Mouse (Mus musculus): Measurements from ENCODE around the gene C87436. TPM values are rescaled to one million over a fixed set of nuclear protein-coding genes. Genes with fewer than 3 reads are reported as not detected.
A peak's percentile ranks its signal among the peaks of the same experiment; 100 is the strongest.

The C87436 gene
- polyA plus RNA-seq, 1 experiment from 2014 or later, result 24.8 TPM

DNA sequence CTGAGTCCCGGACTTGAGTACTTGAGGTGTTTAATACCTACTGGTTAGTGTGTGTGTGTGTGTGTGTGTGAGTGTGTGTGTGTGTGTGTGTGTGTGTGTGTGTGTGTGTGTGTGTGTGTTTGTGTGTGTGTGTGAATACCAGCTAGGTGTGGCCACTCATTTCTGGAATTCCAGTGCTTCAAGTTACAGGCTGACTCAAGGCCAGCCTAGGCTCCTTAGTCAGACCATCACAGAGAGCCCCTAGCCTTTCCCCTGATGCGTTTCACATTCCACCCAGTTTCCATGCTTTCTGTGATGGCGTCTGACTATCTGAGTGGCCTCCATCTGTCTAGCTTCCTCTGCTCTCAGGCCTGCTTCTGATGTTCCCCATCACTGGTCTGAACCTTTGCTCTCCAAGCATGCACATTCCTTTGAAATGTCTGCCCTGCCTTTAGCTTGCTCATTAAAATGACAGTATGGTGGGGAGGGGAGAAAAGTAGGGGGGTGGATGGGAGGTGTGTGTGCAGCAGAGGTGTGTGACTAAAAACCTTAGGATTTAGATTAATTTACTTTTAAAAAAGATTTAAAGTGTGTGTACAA lies 81.7 kb downstream of the C87436 start:
- H3K9me3 ChIP-seq (ENCODE audit: control insufficient read depth, low read length), result no peaks in the 10 kb centered on the region
- no peak overlapping the region for H3K4me2 ChIP-seq
- no peak overlapping the region for H3K9ac ChIP-seq (ENCODE audit: low read depth, low read length)
- no peak overlapping the region for H3K4me3 ChIP-seq (ENCODE audit: low read depth, low read length)
- DNase-seq (ENCODE audit: low spot score) (no peak), ATAC-seq (replicated peaks; ENCODE audit: low FRiP score) (no peak)
- peaks cover 3% of the 10 kb centered on the region; the same call in 1 of the 2 replicates for H3K36me3 ChIP-seq (ENCODE audit: control insufficient read depth, insufficient read depth, low read length)
- peaks cover 10% of the 10 kb centered on the region for H3K4me1 ChIP-seq (replicated peaks; ENCODE audit: control insufficient read depth, insufficient read depth, low read length)
- H3K27me3 ChIP-seq (replicated peaks; ENCODE audit: control insufficient read depth, insufficient read depth, low read length), result no peaks in the 10 kb centered on the region
- H3K27ac ChIP-seq (ENCODE audit: low read depth, low read length), result no peak overlapping the region
- 79% methylated on average over 3 of the region's 3 CpGs for WGBS

- H3K27me3 ChIP-seq (replicated peaks; ENCODE audit: control insufficient read depth, insufficient read depth, low read length), result no peaks in the 10 kb centered on the region
- peaks cover 10% of the 10 kb centered on the region for H3K4me1 ChIP-seq (replicated peaks; ENCODE audit: control insufficient read depth, insufficient read depth, low read length)
- H3K9me3 ChIP-seq (ENCODE audit: control insufficient read depth, low read length), result no peaks in the 10 kb centered on the region
- no peak overlapping the region for H3K9ac ChIP-seq (ENCODE audit: low read depth, low read length)
- peak; percentile 34 for DNase-seq (ENCODE audit: low spot score)
- no peak overlapping the region for H3K27ac ChIP-seq (ENCODE audit: low read depth, low read length)
- peak overlapping the region; percentile 77 for H3K4me2 ChIP-seq
- H3K4me3 ChIP-seq (ENCODE audit: low read depth, low read length), result peak overlapping the region; percentile 25; the same call in 1 of the 2 replicates
- WGBS, result 85% methylated on average over 5 of the region's 5 CpGs
- no peak for ATAC-seq (replicated peaks; ENCODE audit: low FRiP score)
- H3K36me3 ChIP-seq (ENCODE audit: control insufficient read depth, insufficient read depth, low read length), result peaks cover 5% of the 10 kb centered on the region; the same call in 1 of the 2 replicates
These were observed 84.1 kb downstream of the C87436 start for GRCm38 (mm10) chr6:86522001-86522911.

Other genes starting within 250 kb of the C87436 start
- gene Tgfa, start 243.2 kb upstream of the C87436 start, polyA plus RNA-seq (2014; fragmentation: Nextera tagmentation; extraction: Ambion mirVana), result 0.99 and 1.2 TPM in 2 replicates
- 188 and 198 TPM in 2 replicates for gene Fam136a, start 72.7 kb upstream of the C87436 start, polyA plus RNA-seq (2014; fragmentation: Nextera tagmentation; extraction: Ambion mirVana)
- 741 and 785 TPM in 2 replicates for gene Snrpg, start 67.1 kb upstream of the C87436 start, polyA plus RNA-seq (2014; fragmentation: Nextera tagmentation; extraction: Ambion mirVana)
- gene Pcyox1, start 41.2 kb upstream of the C87436 start, polyA plus RNA-seq (2014; fragmentation: Nextera tagmentation; extraction: Ambion mirVana), result 57.7 and 66.8 TPM in 2 replicates
- gene Tia1, start 34.2 kb upstream of the C87436 start, polyA plus RNA-seq (2014; fragmentation: Nextera tagmentation; extraction: Ambion mirVana), result 93.5 and 95.5 TPM in 2 replicates
- gene Gm44790, start 11.7 kb upstream of the C87436 start, polyA plus RNA-seq (2014; fragmentation: Nextera tagmentation; extraction: Ambion mirVana), result 0.47 TPM in 1 of 2 replicates, not detected in the other
- 543 and 554 TPM in 2 replicates for gene Pcbp1, start 87.9 kb downstream of the C87436 start, polyA plus RNA-seq (2014; fragmentation: Nextera tagmentation; extraction: Ambion mirVana)
- 0.19 and 0.36 TPM in 2 replicates for gene Asprv1, start 189.8 kb downstream of the C87436 start, polyA plus RNA-seq (2014; fragmentation: Nextera tagmentation; extraction: Ambion mirVana)
- 11.5 and 13.4 TPM in 2 replicates for gene Mxd1, start 230.8 kb downstream of the C87436 start, polyA plus RNA-seq (2014; fragmentation: Nextera tagmentation; extraction: Ambion mirVana)
- 109 and 122 TPM in 2 replicates for gene Snrnp27, start 246.1 kb downstream of the C87436 start, polyA plus RNA-seq (2014; fragmentation: Nextera tagmentation; extraction: Ambion mirVana)